Mouse (Mus musculus): ENCODE results near the gene Kcna3.

The Kcna3 gene

GRCm38 (mm10) chr3:107035521-107036457, at the start of gene Kcna3:
Kcna3 (plus strand) TSS chr3:107036169.
- DNase-seq, result peak; percentile 78

DNA sequence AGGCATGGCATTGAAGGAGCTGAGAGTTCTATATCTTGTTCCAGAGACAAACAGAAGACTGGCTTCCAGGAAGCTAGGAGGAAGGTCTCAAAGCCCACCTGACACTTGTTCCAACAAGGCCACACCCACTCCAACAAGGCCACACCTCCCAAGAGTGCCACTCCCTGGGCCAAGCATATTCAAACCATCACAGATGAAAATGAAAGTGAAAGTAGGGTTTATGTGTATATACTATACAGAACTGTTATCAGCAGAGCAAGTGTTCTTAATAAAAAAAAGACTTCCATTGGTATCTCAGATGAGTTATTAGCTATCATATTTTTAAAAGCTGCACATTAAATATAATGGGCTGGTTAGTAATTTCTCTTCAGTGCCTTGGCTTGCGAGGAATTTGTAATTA, 44.6 kb upstream of the Kcna3 start:
- DNase-seq, result no peak

DNA sequence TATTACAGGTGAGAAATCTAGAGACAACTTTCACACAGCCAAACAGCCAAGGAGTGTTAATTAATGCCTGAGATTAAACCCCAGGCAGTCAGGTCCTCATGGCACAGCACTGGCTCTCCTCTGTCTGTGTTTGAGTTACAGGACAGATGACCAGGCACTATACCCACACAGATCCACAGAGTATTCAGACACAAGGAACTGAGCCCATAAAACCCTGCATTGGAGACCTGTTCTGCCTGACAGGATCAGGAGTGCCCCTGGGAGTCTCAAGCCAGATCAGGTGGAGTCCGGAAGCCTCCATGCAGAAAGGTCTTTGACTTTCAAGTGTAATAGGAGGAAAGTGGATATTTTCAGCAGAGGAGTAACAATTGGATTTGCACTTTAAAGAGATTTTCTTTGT, 40.6 kb upstream of the Kcna3 start:
- no peak for DNase-seq

DNA sequence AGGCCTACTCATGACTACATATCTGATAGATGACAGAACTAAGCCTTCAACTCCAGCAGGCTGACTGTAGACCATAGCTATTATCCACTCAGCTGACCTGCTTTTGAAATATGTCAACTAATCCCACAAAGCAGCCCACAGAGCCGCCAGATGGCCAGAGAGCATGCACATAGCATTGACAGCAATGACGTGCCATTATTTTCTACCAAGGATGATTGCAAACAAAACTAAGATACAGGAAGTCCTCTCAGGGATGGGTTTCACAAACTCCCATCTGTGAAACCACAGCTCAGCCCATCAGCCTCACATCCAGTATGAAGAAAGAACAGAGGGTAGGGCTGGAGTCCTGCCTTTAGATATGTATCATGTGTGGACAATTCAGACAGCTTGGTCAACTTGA, 39.8 kb upstream of the Kcna3 start:
- DNase-seq, result no peak

DNA sequence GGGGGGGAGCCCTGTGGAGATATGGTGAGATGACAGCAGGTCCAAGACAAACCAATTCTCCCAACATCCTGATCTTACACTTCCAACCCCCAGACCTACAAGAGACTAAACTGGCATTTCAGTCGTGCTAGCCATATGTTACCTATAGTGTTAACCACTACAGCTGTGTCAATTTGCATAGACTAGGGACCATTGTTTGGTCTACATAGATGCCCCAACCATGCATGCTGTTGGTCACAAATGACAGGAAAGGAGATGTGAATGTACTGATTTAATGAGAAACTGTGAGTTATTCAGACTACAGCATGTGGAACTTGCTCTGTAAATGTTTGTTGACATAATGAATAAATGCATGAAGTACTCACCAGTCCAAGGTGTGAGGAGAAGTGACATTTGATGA, 37.6 kb upstream of the Kcna3 start:
- DNase-seq, result no peak

GRCm38 (mm10) chr3:107000165-107000564, 35.8 kb upstream of the Kcna3 start:
- no peak for DNase-seq

- no peak for DNase-seq
These were observed 33.5 kb upstream of the Kcna3 start for GRCm38 (mm10) chr3:107002249-107003123.

GRCm38 (mm10) chr3:107009329-107010076, 26.5 kb upstream of the Kcna3 start:
- no peak for DNase-seq

GRCm38 (mm10) chr3:107018286-107018685, 17.7 kb upstream of the Kcna3 start:
- DNase-seq, result no peak

GRCm38 (mm10) chr3:107031547-107031946, 4.4 kb upstream of the Kcna3 start:
- DNase-seq, result no peak

GRCm38 (mm10) chr3:107034776-107035175, 1.2 kb upstream of the Kcna3 start:
- no peak for DNase-seq

DNA sequence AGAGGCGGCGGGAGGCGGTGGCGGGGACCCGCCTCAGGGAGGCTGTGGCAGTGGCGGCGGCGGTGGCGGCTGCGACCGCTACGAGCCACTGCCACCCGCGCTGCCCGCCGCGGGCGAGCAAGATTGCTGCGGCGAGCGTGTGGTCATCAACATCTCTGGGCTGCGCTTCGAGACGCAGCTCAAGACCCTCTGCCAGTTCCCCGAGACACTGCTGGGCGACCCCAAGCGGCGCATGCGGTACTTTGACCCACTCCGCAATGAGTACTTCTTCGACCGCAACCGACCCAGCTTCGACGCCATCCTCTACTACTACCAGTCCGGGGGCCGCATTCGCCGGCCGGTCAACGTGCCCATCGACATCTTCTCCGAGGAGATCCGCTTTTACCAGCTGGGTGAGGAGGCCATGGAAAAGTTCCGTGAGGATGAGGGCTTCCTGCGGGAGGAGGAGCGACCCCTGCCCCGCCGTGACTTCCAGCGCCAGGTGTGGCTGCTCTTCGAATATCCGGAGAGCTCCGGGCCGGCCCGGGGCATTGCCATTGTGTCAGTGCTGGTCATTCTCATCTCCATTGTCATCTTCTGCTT, 580 bp downstream of the Kcna3 start:
- DNase-seq, result peak; percentile 42

GRCm38 (mm10) chr3:107037105-107037504, 1.1 kb downstream of the Kcna3 start:
- DNase-seq, result no peak

DNA sequence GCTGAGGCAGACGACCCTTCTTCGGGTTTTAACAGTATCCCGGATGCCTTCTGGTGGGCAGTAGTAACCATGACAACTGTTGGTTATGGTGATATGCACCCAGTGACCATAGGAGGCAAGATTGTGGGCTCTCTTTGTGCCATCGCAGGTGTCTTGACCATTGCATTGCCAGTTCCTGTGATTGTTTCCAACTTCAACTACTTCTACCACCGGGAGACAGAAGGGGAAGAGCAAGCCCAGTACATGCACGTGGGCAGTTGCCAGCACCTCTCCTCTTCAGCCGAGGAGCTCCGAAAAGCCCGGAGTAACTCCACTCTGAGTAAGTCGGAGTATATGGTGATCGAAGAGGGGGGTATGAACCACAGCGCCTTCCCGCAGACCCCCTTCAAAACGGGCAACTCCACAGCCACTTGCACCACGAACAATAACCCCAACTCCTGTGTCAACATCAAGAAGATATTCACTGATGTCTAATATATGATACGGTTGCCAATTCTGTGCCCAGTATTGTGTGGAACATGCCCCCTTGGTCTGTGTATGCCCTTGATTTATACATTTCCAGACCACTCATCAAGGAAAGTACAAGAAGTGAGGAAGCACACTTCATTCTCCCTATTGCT, 1.7 kb downstream of the Kcna3 start:
- DNase-seq, result peak; percentile 15

DNA sequence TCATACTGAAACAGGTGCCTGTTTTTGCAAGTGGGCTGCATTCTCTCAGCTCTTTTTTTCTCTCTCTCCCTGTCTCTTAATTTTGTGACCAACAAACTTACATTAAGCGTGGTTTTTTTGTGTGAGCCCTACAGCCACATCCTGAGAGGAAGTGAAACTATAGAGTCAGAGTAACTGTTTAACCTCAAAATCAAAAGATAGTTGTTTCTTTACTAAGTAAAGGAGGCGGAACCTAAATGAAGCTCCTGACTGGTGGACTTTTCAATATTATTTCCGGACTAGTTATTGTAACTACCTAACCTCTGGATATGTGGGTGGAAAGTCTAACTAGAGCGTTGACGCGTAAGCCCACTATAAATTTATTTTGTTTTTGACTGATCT, 2.2 kb downstream of the Kcna3 start:
- DNase-seq, result no peak

- DNase-seq, result peak; percentile 54
These were observed 2.8 kb downstream of the Kcna3 start for GRCm38 (mm10) chr3:107038661-107039223.

DNA sequence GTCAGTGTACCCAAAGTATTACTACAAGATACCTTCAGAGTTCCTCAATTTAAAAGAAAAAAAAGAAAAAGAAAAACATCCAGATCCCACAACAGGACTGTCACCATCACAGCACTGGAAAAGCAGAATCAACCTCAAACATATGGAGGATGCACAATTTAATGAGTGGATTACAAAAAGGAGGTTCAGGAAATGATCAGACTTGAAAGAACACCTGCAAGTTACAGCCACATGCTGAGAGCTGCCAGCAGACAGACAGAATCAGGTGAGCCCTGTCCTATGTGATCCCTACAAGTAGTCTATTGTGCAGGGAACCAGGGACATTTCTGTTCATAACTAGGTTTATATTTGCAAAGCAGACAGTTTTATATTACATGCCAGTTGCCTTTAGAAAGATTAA, 3.3 kb downstream of the Kcna3 start:
- no peak for DNase-seq

DNA sequence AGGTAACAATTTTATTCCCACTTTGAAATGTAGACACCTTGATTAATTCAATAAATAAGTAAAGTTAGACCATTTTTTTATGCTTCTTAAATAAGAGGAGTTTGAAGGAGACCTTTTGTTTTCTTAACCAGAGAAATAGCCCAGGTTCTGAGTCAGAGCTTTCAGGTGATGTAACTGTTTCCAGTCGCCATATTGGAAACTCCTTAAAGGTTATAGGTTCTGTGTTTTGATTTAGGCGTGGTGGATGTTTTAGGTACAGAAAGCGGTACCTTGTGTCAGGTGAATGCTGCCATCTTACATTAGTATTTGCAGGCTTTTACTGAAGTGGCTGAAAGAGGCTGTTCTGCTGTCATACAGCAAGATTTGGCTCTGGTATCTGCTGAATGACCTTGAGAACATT, 4.4 kb downstream of the Kcna3 start:
- DNase-seq, result no peak

- no peak for DNase-seq
These were observed 5.7 kb downstream of the Kcna3 start for GRCm38 (mm10) chr3:107041718-107042117.

DNA sequence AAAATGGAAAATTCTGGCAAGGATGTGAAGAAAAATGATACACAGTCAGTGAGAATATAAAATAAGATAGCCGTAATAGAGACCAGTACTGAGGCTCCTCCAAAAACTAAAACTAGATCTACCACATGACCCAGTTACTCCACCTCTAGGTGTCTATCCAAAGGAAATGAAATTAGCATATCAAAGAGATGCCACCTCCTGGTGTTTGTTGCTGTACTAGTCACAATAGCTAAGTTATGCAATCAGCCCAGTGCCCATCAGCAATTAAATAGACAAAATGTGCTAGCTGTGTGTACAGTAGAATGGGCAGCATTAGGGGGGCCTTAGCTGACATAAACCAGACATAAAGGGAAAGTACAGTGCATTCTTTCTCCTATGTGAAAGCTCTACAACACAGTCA, 25.5 kb downstream of the Kcna3 start:
- DNase-seq, result no peak

GRCm38 (mm10) chr3:107062771-107063170, 26.8 kb downstream of the Kcna3 start:
- no peak for DNase-seq
